In the genomic region with DNA sequence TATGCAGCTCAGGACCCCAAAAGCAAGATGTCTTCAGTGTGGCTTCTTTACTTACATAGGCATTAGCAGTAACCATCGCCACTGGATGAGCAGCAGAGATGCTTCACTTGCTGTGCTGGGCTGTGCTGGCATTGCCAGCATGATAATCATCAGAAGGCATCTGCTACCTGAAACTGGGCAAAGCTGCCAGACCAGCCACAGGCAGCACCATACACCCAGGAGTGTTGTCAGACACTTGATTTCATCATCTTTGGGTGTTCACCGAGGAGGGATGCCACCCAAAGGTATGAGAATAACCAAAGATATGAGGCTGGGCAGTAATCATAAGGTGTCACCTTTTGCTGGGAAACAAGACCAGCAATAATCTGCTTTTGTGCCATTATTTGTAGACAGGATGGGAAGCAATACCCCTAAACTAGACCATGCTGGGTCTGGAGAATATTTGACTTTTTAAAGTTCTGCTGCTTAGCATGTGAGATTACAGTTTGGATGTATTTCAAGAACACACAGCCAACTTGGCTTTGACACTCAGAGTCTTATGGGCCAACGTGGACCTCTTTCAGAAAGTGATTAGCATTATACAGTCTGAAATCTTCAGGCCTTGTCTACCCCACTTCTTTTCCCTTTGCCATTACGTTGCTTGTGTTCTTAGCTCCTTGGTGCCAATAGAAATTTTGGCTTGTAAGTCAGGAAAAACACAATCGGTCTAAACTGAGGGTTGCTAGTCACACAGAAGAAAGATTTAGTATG, we compare ENCODE assay signal across 11 mouse cellular contexts.
DNase-seq lines count a peak whose midpoint lies in the region.
"Had no signal": no experiment of that assay in that cellular context is flagged by ENCODE, and none has a peak within 500 bp of the region (broad histone marks: within the 10 kb centered on the region; RNA-seq: fewer than 3 reads in every experiment).

No protein-coding gene starts in this region.

- DNase-seq in heart, adult 18-20 months, result peak; percentile 26 to 39
- DNase-seq in heart, postnatal 25 days (ENCODE audit: low spot score), result no peak
- peak; percentile 19 for DNase-seq in 3T3-L1 (ENCODE audit: low read depth, low spot score)
- peak; percentile 37 for DNase-seq in brain, adult 2 months (ENCODE audit: low read depth, low spot score)
- peak; percentile 32 to 52 for DNase-seq in cerebellum, postnatal 25 days
- no peak for DNase-seq in frontal cortex, postnatal 36 days (ENCODE audit: low spot score in 2 of 2)
- no peak for DNase-seq in right cerebral cortex, postnatal 25 days
- DNase-seq: gastrocnemius, postnatal 25 days; kidney, adult 11 months; lung, adult 18-20 months; lung, postnatal 4 days had no signal

- intact Hi-C loops in heart, postnatal 25 days (cut with DNase I), result no loop called here

Comparison
In these comparisons a context has a peak if more than half of its experiments do, and no peak if none do; other contexts are left out.
1. DNase-seq: peak in heart, adult 18-20 months (2 of 2), 3T3-L1 (single experiment), brain, adult 2 months (single experiment) and cerebellum, postnatal 25 days (2 of 2); none in heart, postnatal 25 days (single experiment), frontal cortex, postnatal 36 days (0 of 2) and right cerebral cortex, postnatal 25 days (single experiment).